Mouse (Mus musculus): Measurements from ENCODE around the gene BC107364. TPM values are rescaled to one million over a fixed set of nuclear protein-coding genes. Genes with fewer than 3 reads are reported as not detected.
"Not testable (repeated sequence)": the region's sequence is repeated elsewhere in the genome, so short reads cannot be mapped to it uniquely, and the experiment has no call there.

The BC107364 gene
- polyA plus RNA-seq, 1 experiment from 2014 or later, result not detected

DNA sequence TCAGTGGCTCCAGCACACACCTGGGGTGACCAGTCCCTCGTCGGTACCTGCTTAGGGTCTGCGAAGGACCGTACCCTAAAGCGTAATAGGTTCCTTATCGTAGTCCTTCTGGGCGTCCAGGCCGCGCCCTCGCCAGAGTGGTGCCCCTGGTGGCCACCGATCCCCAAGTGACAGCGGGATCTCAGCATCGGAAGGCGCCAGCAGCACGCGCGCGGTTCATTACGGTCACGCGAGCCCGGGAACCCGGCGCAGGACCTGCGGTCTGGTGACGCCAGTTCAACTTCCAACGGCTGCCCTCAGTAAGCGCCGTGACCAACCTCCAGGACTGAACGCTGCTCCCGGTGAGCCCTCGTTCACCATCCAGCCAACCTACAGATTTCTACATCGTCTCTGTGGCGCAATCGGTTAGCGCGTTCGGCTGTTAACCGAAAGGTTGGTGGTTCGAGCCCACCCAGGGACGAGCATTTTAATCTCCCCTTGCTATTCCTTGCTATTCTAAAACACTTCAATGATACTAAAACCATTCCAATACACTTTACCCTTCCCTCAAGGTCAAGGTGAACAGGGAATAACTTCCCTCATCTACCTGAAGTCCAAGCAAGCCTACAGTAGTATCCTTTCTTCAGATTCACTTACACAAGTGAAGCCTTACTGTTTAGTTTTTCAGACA lies 50.1 kb downstream of the BC107364 start:
- Histone ChIP-seq H3K36me3 (no peaks in the 10 kb centered on the region), H3K9ac (no peak overlapping the region), H3K4me1 (replicated peaks) (peaks cover 11% of the 10 kb centered on the region), H3K27ac (no peak overlapping the region), H3K4me3 (peak overlapping the region; percentile 23), H3K9me3 (no peaks in the 10 kb centered on the region), H3K4me2 (peak overlapping the region; percentile 37), H3K27me3 (peaks cover 97% of the 10 kb centered on the region)
- WGBS, result 1% methylated on average over 41 of the region's 41 CpGs
- no peak for ATAC-seq (ENCODE audit: low FRiP score)

DNA sequence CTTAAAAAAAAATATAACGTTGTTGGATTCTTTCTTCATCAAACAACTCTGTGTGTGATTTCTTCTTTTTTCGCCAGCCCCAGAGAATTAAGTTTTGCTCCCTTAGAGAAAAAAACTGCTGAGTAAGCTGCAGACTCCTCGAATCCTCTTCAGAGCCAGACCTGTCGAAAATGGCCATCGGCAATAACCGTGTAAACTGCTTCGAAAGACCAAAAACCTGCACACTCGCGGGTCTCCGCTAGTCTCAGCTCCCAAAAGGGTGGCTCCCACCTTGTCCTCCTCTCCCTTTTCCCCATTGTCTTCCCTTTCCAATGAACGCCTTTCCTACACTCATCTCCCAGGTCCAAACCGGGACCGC lies 50.7 kb downstream of the BC107364 start:
- 1% methylated on average over 13 of the region's 13 CpGs for WGBS
- H3K9me3 ChIP-seq, result no peaks in the 10 kb centered on the region

DNA sequence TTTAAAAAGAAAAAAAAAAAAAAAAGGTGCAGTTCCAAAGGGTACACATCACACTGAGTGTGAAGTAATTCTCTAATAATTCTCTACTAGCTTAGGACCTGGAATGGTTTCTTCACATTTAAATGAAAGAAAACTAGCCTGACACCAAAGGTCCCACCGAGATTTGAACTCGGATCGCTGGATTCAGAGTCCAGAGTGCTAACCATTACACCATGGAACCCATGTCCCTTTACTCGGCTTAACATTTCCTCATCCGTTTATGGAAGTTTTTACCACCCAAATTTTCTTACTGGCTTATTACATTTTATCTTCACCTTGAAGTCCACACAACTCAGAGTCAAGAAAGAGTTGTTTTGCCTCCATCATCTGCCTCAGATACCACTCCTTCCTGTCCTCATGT lies 53.2 kb downstream of the BC107364 start:
- no peak overlapping the region for H3K4me2 ChIP-seq

More for the DNA sequence above, 50.7 kb downstream of the BC107364 start:
- H3K36me3 ChIP-seq, result no peaks in the 10 kb centered on the region
- H3K4me1 ChIP-seq (replicated peaks), result peaks cover 11% of the 10 kb centered on the region
- no peak for ATAC-seq (ENCODE audit: low FRiP score)
- H3K4me2 ChIP-seq, result peak overlapping the region; percentile 37
- peak overlapping the region; percentile 23 for H3K4me3 ChIP-seq
- no peak overlapping the region for H3K9ac ChIP-seq
- no peak overlapping the region for H3K27ac ChIP-seq
- peaks cover 97% of the 10 kb centered on the region for H3K27me3 ChIP-seq

DNA sequence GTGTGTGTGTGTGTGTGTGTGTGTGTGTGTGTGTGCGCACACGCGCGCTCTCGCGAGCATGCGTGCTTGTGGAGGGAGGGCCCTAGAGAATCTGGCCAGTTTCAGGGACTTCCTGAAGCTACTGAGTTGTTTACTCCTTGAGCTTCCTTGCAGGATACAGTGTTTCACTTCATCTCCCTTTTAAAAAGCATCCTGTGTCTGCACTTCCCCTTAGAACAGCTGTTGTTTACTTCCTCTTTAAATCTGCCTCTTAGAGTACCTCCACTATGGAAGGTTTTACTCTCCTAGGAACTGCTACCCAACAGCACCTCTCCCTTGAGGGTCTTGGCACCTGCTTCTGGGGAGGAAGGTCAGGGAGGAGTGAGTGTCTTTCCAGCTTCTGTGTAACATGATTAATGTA lies 55.2 kb downstream of the BC107364 start:
- H3K4me3 ChIP-seq, result no peak overlapping the region
- 94% methylated on average over 7 of the region's 7 CpGs for WGBS
- no peaks in the 10 kb centered on the region for H3K36me3 ChIP-seq
- ATAC-seq (ENCODE audit: low FRiP score), result no peak
- H3K4me2 ChIP-seq, result no peak overlapping the region
- H3K4me1 ChIP-seq (replicated peaks), result peaks cover 5% of the 10 kb centered on the region
- H3K27me3 ChIP-seq, result peaks cover 93% of the 10 kb centered on the region
- H3K9ac ChIP-seq, result no peak overlapping the region
- no peak overlapping the region for H3K27ac ChIP-seq
- H3K9me3 ChIP-seq, result no peaks in the 10 kb centered on the region

More for the DNA sequence above, 53.2 kb downstream of the BC107364 start:
- Histone ChIP-seq H3K27ac (no peak overlapping the region), H3K4me1 (replicated peaks) (peaks cover 6% of the 10 kb centered on the region), H3K27me3 (peaks cover 98% of the 10 kb centered on the region), H3K9ac (no peak overlapping the region), H3K9me3 (no peaks in the 10 kb centered on the region), H3K4me3 (no peak overlapping the region), H3K36me3 (no peaks in the 10 kb centered on the region)
- WGBS, result 3% methylated on average over 5 of the region's 5 CpGs
- no peak for ATAC-seq (ENCODE audit: low FRiP score)

DNA sequence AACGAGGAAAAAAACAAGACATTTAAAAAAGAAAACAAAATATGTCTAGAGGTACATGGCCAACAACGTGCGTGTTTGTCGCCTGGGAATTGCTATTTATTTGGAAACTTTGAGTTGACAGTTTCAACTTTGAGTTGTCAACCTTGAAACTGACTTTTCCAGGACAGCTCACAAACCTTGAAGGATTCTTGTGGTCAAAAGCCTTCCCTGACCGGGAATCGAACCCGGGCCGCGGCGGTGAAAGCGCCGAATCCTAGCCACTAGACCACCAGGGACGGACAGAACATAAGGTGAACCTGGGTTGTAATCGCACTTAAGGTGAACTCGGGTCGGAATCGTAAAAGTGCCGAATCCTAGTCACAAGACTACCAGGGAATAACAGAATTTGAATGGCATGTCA lies 64.9 kb downstream of the BC107364 start:
- not testable (repeated sequence) for H3K9ac ChIP-seq; H3K36me3 ChIP-seq; H3K27ac ChIP-seq; H3K4me3 ChIP-seq; H3K9me3 ChIP-seq; H3K4me1 ChIP-seq (replicated peaks); H3K4me2 ChIP-seq; ATAC-seq (ENCODE audit: low FRiP score)
- no CpG with 5 or more reads among the region's 18 CpGs for WGBS
- H3K27me3 ChIP-seq, result peaks cover 35% of the 10 kb centered on the region

Other genes starting within 250 kb of the BC107364 start
- 64.0 and 65.6 TPM in 2 replicates for gene Bola1, start 232.6 kb downstream of the BC107364 start, polyA plus RNA-seq (2015; fragmentation: Nextera tagmentation; extraction: Ambion mirVana)
- 1.0 TPM in 1 of 2 replicates, not detected in the other for gene Hist2h2ab, start 232.4 kb downstream of the BC107364 start, polyA plus RNA-seq (2015; fragmentation: Nextera tagmentation; extraction: Ambion mirVana)
- 3.1 and 3.6 TPM in 2 replicates for gene Hist2h2ac, start 231.4 kb downstream of the BC107364 start, polyA plus RNA-seq (2015; fragmentation: Nextera tagmentation; extraction: Ambion mirVana)
- gene Hist2h2be, start 231.2 kb downstream of the BC107364 start, polyA plus RNA-seq (2015; fragmentation: Nextera tagmentation; extraction: Ambion mirVana), result 4.3 TPM in 2 replicates
- 4.1 and 5.3 TPM in 2 replicates for gene Hist2h3c2, start 213.2 kb downstream of the BC107364 start, polyA plus RNA-seq (2015; fragmentation: Nextera tagmentation; extraction: Ambion mirVana)
- 64.9 and 67.2 TPM in 2 replicates for gene Hist2h2aa2, start 212.0 kb downstream of the BC107364 start, polyA plus RNA-seq (2015; fragmentation: Nextera tagmentation; extraction: Ambion mirVana)
- gene Hist2h2aa1, start 206.8 kb downstream of the BC107364 start, polyA plus RNA-seq (2015; fragmentation: Nextera tagmentation; extraction: Ambion mirVana), result 15.6 and 29.2 TPM in 2 replicates
- gene Hist2h3c1, start 205.6 kb downstream of the BC107364 start, polyA plus RNA-seq (2015; fragmentation: Nextera tagmentation; extraction: Ambion mirVana), result 0.62 TPM in 1 of 2 replicates, not detected in the other
- gene Hist2h4, start 189.0 kb downstream of the BC107364 start, polyA plus RNA-seq (2015; fragmentation: Nextera tagmentation; extraction: Ambion mirVana), result 5.2 and 6.1 TPM in 2 replicates
- 19.6 and 22.4 TPM in 2 replicates for gene Hist2h3b, start 183.7 kb downstream of the BC107364 start, polyA plus RNA-seq (2015; fragmentation: Nextera tagmentation; extraction: Ambion mirVana)
- 2.7 and 3.4 TPM in 2 replicates for gene Hist2h2bb, start 182.6 kb downstream of the BC107364 start, polyA plus RNA-seq (2015; fragmentation: Nextera tagmentation; extraction: Ambion mirVana)
- gene Fcgr1, start 158.3 kb downstream of the BC107364 start, polyA plus RNA-seq (2015; fragmentation: Nextera tagmentation; extraction: Ambion mirVana), result 1.5 and 1.7 TPM in 2 replicates
- 0.89 and 0.92 TPM in 2 replicates for gene Hfe2, start 72.9 kb upstream of the BC107364 start, polyA plus RNA-seq (2015; fragmentation: Nextera tagmentation; extraction: Ambion mirVana)
- 60.5 and 67.6 TPM in 2 replicates for gene Txnip, start 105.7 kb upstream of the BC107364 start, polyA plus RNA-seq (2015; fragmentation: Nextera tagmentation; extraction: Ambion mirVana)
- gene Gm16253, start 124.7 kb upstream of the BC107364 start, polyA plus RNA-seq (2015; fragmentation: Nextera tagmentation; extraction: Ambion mirVana), result 1.2 and 1.6 TPM in 2 replicates
- gene Polr3gl, start 141.9 kb upstream of the BC107364 start, polyA plus RNA-seq (2015; fragmentation: Nextera tagmentation; extraction: Ambion mirVana), result 38.3 and 39.3 TPM in 2 replicates
- gene Ankrd34a, start 144.3 kb upstream of the BC107364 start, polyA plus RNA-seq (2015; fragmentation: Nextera tagmentation; extraction: Ambion mirVana), result 9.7 and 10.5 TPM in 2 replicates
- 6.8 and 7.3 TPM in 2 replicates for gene Lix1l, start 148.8 kb upstream of the BC107364 start, polyA plus RNA-seq (2015; fragmentation: Nextera tagmentation; extraction: Ambion mirVana)
- gene Rbm8a, start 177.6 kb upstream of the BC107364 start, polyA plus RNA-seq (2015; fragmentation: Nextera tagmentation; extraction: Ambion mirVana), result 123 and 129 TPM in 2 replicates
- gene Pex11b, start 183.1 kb upstream of the BC107364 start, polyA plus RNA-seq (2015; fragmentation: Nextera tagmentation; extraction: Ambion mirVana), result 49.0 and 50.2 TPM in 2 replicates
- 0.05 and 0.12 TPM in 2 replicates for gene Gm42957, start 183.2 kb upstream of the BC107364 start, polyA plus RNA-seq (2015; fragmentation: Nextera tagmentation; extraction: Ambion mirVana)
- gene Itga10, start 193.3 kb upstream of the BC107364 start, polyA plus RNA-seq (2015; fragmentation: Nextera tagmentation; extraction: Ambion mirVana), result 0.82 and 0.91 TPM in 2 replicates
- 0.84 and 0.89 TPM in 2 replicates for gene Ankrd35, start 217.8 kb upstream of the BC107364 start, polyA plus RNA-seq (2015; fragmentation: Nextera tagmentation; extraction: Ambion mirVana)
- 33.7 and 33.8 TPM in 2 replicates for gene Pias3, start 244.1 kb upstream of the BC107364 start, polyA plus RNA-seq (2015; fragmentation: Nextera tagmentation; extraction: Ambion mirVana)

Data from hindbrain, embryonic 13.5 days (tissue).